Mouse (Mus musculus): ENCODE results near the gene Fam3c.

The Fam3c gene

DNA sequence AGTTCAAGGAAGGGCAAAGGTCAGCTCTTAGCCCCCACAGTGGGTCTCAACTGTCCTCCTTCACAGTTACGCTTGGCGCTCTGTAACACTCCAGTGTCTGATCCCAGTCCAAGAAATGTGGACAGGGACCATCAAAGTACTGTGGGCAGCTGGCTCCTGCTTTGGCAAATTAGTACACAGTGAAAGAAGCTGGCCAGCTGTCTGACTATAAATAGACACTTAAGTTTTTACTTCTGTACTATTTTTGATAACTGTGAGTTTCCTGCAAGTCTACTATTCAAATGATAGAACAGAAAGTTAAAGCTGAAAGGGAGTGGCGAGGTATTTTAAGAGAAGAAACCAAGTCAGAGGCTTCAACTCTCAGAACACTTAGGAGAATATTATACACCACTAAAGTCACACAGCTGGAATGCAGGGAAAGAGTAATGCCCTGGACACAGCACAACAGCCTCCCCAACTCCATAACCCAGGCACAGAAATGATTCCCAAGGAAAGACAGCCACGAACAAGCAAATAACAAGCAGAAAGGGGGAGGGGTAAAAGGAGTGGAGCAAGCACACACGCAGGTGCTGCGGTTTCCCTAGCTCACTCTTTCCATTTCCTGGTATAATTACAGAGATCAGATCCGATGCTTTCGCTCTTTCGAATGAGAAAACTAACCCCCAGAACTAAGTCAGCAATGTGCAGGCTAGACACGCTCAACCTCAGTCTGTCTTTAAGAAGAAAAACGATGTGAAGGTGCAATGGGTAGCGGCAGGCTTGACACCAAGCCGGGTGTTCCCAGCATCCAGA lies 25.7 kb downstream of the Fam3c start:
- CTCF ChIA-PET: interaction anchor here in 1 of 4 experiments (1.6 kb wide), 1 partner anchor 25 kb away, joined by 4 read pairs; the partner anchor contains the start of gene Fam3c
- POLR2A ChIA-PET: interaction anchor here in 2 of 4 experiments (1.0 to 1.9 kb wide), 6 partner anchors 14 to 113 kb away, joined by 3 to 10 read pairs (median 4); no protein-coding TSS in a partner anchor

DNA sequence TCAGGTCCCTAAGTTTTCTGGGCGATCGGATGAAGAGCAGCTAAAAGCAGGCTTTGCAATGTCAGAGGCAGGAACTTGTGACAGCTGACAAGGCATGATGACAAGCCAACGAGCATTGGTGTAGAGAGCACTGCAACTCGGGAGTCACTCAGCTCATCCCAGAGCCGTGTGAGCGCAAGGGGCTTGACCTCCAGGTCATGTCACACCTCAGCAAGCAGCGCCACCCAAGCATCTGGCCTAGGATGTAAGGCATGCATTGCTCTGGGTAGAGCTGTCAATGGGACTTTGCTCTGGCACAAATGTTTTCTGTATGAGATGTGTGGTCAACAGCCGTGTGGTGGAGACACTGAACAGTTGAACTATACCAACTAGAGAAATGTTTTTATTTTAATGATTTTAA lies 28.1 kb downstream of the Fam3c start:
- POLR2A ChIA-PET: interaction anchor here in 1 of 4 experiments (0.8 to 1.3 kb wide), 3 partner anchors 19 to 116 kb away, joined by 3 to 4 read pairs (median 4); no protein-coding TSS in a partner anchor

DNA sequence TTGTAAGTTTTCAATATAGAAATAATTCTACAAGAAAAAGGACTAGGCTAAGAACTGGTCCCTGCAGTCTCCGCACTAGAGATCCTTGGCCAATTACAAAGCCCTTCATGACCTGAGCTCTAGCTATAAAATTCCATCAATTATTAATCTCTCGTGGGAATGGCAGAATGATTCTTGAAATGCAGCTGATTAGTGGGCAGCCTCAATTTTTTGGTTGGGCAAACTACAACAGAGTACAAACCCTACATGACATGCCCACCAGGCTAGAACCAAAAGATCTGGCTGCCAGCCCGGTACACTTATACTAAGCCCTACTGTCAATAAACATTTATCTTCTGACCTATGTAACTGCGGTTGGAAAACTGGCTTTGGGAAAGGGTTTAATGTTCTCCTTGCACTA lies 29.0 kb downstream of the Fam3c start:
- ChIA-PET POLR2A (no interaction called here), CTCF (interaction anchor here in 3 of 4 experiments (0.5 to 2.4 kb wide), 3 partner anchors 118 to 206 kb away, joined by 4 to 7 read pairs (median 5); no protein-coding TSS in a partner anchor)

More for the DNA sequence above, 28.1 kb downstream of the Fam3c start:
- CTCF ChIA-PET: interaction anchor here in 1 of 4 experiments (1.4 kb wide), 1 partner anchor 206 kb away, joined by 5 read pairs; no protein-coding TSS in a partner anchor

DNA sequence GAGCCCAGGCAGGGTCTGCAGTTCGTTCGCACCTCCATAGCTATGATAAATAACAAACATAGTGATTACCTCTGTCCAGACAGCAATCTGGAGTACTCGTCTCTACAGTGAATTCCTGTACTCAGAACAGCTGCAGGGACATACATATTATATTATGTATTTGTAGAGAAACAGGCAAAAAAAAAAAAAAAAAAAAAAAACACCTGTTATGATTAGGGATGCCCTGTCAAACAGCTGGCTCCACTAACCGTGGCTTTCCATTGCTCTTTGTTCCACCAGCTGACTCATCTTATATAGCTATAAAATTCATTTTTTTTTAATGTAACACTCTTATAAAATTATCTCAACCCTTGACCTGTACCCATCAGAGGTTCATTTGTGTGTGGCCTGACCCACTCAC lies 29.8 kb downstream of the Fam3c start:
- ChIA-PET POLR2A (interaction anchor here in 3 of 4 experiments (0.7 to 2.1 kb wide), 6 partner anchors 19 to 238 kb away, joined by 3 to 6 read pairs (median 4); partner anchors contain the start of gene Fam3c (in 1 of the 3)), CTCF (interaction anchor here (0.5 to 2.4 kb wide), 12 partner anchors 10 to 863 kb away, joined by 3 to 12 read pairs (median 5); partner anchors contain the start of gene Fam3c (in 1 of the 4))

DNA sequence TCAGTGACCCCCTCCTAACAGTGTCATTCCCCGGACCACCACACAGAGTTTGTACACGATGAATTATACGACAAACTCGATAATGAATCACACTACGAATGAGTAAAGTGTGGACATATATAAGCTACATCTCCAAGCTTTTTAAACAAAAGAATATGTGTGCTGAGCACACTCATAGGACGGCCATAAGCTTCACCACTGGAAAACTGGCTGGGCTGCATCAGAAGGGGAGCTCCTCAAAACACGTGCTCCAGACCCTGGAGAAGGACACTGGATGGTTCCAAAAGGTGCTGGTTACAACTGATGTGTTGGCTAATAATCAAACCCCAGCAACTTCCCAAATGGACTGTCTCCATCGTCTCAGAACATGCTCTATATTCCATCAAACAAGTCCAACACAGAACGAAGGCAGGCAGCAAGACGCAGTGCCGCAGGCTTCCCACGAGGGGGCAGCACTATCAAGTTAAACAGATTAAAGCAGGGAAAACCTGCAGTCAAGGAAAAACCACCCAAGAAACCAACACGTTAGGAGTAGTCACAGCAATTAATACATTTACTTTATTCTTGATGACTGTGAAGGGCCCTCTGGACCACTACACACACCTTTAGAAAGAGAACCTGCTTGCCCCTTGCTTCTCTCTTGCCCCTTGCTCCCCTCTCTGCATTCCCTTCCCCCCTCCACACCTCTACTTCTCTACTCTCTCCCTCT lies 30.5 kb downstream of the Fam3c start:
- POLR2A ChIA-PET: interaction anchor here in 3 of 4 experiments (0.6 to 2.1 kb wide), 9 partner anchors 16 to 117 kb away, joined by 3 to 6 read pairs (median 3); partner anchors contain the start of gene Fam3c (in 2 of the 3)
- CTCF ChIA-PET: interaction anchor here (0.5 to 2.4 kb wide), 17 partner anchors 30 to 1821 kb away, joined by 3 to 11 read pairs (median 3); partner anchors contain the start of genes Fam3c (in 1 of the 4) and Wnt16 (in 1 of the 4)

DNA sequence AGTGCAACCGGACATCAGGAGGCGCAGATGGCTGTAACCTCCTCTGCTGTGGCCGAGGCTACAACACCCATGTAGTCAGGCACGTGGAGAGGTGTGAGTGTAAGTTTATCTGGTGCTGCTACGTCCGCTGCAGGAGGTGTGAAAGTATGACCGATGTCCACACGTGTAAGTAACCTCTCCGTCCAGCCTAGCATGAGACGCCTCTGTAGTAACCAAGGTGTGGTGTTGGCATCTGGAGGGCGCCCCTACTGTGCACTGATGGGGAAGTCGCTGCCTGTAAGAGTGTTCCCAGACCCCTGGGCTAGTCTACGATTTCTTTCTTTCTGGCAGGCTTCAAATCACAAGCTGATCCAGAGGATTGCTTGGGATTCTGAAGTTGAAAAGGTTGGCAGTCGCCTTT lies 58.0 kb downstream of the Fam3c start:
- POLR2A ChIA-PET: no interaction called here
- CTCF ChIA-PET: no interaction called here

DNA sequence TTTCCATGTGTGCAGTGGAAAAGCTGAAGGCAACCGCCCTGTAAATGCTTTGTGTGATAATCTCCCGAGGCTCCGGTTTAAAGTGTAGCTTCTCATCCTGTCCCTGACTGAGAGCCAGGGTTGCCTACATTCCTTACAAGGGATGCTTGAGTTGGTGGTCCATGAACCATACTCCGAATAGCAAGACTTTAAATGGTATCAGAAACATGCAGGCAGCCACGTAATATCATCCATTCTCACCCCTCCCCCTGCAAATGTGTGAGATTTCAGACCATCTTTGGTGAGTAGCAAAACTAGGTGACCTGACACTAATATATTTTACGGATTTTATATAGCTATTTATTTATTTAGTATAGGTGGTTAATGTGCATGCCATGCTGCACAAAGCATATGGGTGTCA lies 59.0 kb downstream of the Fam3c start:
- ChIA-PET POLR2A (interaction anchor here in 1 of 4 experiments (0.6 to 1.3 kb wide), 4 partner anchors 13 to 142 kb away, joined by 3 read pairs; no protein-coding TSS in a partner anchor), CTCF (no interaction called here)

DNA sequence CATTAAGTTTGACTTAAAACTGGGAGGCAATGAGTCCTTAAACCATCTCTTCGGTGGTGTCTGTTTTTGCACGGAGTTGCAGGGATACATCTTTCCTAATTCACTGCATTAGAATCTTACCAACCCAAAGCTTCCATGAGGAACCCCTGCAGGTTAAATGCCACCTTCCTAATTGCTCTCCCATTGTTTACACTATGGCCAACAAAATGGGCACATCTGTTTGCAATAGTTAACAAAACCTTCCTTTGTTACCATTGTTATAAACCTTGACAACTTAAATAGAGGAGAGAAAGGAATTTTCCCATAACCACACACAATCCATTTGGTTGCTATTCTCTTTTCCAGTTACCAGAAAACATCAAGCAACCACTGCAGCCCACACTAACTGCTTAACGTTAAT lies 62.1 kb downstream of the Fam3c start:
- CTCF ChIA-PET: no interaction called here
- POLR2A ChIA-PET: interaction anchor here in 1 of 4 experiments (0.7 kb wide), 1 partner anchor 63 kb away, joined by 3 read pairs; no protein-coding TSS in a partner anchor

DNA sequence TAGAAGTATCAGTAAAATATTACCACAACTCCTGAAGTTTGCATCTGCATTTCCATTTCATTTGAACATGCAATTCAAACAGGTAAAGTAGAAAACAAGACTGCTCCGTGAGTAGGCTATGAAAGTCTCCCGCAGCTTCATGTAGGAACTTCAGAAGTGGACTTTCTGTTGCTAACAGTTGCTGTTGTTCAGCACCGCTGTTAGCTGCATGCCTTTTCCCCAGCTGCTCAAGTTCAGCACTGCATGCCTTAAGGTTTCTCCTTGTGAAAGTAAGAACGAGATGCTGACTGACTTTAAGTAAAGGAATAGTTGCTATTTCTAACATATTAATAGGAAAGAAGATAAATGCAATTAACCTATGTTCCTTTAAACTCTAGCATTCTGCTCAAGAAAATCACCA lies 64.0 kb downstream of the Fam3c start:
- CTCF ChIA-PET: no interaction called here
- POLR2A ChIA-PET: no interaction called here

DNA sequence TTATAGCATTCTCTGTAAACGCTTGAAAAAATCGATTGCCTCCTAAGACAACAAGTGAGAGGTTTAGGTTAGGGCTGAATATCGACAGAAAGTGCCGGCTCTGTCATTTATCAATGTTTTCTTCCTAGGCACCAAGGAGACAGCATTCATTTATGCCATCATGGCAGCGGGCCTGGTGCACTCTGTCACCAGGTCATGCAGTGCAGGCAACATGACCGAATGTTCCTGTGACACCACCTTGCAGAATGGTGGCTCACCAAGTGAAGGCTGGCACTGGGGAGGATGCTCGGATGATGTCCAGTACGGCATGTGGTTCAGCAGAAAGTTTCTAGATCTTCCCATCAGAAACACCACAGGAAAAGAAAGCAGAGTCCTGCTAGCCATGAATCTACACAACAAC lies 65.3 kb downstream of the Fam3c start:
- CTCF ChIA-PET: no interaction called here
- POLR2A ChIA-PET: no interaction called here

DNA sequence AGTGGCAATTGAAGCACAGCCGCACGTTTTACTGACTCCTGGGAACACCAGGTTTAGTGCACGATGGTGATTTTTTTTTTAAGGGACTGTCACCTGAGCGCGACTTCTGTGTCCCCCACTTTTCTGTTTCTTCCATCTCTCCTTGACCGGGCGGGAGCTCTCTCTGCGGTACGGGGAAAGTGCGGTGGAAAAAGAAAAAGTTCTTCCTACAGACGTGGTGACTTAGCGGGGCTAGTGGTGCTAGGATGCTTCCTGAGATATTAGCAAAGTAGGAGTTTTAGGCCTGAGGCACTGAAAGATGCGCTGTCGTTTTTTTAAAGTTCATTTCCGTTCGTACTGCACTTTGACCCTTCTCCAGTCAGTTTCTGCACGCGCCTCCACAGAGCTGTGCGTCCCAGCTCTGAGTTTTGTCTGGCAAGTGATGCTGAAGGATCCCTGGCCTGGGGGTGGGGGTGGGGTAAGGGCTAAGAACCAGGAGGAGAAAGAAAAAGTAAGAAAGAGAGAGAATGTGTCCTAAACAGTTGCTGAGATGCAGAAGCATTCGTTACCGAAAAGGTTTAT lies 66.5 kb downstream of the Fam3c start:
- ChIA-PET POLR2A (interaction anchor here in 1 of 4 experiments (0.7 to 1.4 kb wide), 3 partner anchors 10 to 467 kb away, joined by 3 to 7 read pairs (median 3); no protein-coding TSS in a partner anchor), CTCF (interaction anchor here in 2 of 4 experiments (0.6 to 1.8 kb wide), 3 partner anchors 67 to 203 kb away, joined by 3 to 5 read pairs (median 3); partner anchors contain the start of gene Fam3c (in 1 of the 2))

DNA sequence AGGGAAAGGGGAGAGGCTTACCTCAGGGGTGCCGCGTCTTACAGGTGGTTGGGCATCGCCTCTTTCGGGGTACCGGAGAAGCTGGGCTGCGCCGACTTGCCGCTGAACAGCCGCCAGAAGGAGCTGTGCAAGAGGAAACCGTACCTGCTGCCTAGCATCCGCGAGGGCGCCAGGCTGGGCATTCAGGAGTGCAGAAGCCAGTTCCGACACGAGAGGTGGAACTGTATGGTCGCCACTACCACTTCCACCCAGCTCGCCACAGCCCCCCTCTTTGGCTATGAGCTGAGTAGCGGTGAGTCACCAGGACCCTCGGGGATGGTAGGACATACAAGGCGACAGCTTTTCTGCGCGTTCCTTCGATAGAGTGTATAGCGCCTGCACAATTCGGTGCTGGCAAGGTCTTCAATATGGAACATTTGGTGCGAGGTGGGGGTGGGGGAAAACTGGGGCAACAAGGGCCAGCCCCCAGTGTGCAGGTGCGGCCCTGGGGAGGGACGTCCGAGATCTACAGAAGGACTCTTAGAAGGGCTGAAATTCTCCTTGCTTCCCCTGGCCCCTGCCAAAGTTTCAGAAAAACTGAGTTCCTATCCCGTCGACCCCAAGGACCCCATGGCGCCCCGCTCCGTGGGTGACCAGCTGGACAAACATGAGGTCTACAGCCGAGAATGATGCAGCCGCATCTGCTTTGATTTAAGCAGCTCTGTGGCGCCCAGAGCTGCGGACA lies 67.1 kb downstream of the Fam3c start:
- ChIA-PET POLR2A (interaction anchor here in 2 of 4 experiments (0.6 to 3.0 kb wide), 10 partner anchors 9 to 1154 kb away, joined by 3 to 12 read pairs (median 3); partner anchors contain the start of gene Fam3c (in 1 of the 2)), CTCF (interaction anchor here (0.6 to 1.8 kb wide), 11 partner anchors 15 to 221 kb away, joined by 3 to 8 read pairs (median 4); partner anchors contain the start of gene Fam3c (in 2 of the 4))

DNA sequence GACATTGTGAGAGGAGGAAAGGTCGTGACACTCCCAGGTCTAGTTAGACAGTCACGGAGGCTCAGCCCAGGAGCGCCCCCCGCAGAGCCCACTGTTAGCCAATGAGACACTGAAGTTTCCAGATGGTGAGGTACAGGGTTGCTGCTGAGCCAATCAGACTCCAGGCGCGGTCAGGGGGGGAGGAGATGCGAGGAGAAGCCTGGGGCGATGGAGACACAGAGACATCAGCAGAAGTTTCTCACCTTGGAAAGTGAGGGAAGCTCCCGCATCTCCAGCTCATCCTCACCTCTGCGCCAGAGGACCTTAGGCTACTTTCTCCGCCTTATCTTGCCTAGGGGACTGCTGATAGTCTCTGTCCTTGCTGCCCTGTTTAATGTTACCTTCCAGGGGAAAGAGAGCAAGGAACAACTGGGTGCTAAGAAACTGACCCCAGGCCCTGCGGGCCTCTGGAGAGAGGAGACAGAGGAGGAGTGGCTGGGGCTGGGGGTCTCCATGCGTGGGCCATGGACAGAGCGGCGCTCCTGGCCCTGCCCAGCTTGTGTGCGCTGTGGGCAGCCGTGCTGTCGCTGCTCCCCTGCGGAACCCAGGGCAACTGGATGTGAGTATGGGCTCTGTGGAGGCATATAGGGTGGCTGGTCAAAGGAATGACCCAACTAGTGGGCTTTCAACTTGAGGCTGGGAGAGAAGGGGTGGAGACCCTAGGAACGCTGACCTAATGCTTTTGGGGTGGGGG lies 67.9 kb downstream of the Fam3c start, which contains the start of gene Wnt16:
TSS of gene Wnt16 (plus strand) at position 224 of the 733 bp plus-strand sequence.
- ChIA-PET CTCF (interaction anchor here in 3 of 4 experiments (0.6 to 1.8 kb wide), 8 partner anchors 15 to 221 kb away, joined by 3 to 8 read pairs (median 4); partner anchors contain the start of gene Fam3c (in 1 of the 3)), POLR2A (interaction anchor here in 2 of 4 experiments (0.6 to 3.0 kb wide), 8 partner anchors 15 to 1155 kb away, joined by 3 to 12 read pairs (median 3); partner anchors contain the start of gene Fam3c (in 1 of the 2))

DNA sequence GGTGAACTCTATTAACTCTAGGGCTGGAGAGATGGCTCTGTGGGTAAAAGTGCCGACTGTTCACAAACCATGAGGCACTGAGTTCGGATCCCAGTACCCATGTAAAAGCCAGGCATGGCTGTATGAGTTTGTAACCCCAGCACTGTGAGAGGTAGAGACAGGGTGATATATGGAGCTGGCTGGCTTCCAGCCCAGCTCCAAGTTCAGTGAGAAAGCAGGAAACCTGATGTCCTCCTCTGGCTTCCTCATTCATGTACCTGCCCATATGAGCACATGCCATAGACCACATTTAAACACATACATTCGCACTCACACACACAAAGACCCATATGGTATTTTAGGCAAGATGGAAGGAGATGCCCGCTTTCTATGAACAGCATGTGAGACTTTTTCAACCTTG lies 73.6 kb downstream of the Fam3c start:
- POLR2A ChIA-PET: interaction anchor here in 1 of 4 experiments (0.6 kb wide), 1 partner anchor 163 kb away, joined by 7 read pairs; no protein-coding TSS in a partner anchor
- CTCF ChIA-PET: interaction anchor here in 1 of 4 experiments (0.6 kb wide), 1 partner anchor 157 kb away, joined by 3 read pairs; no protein-coding TSS in a partner anchor

DNA sequence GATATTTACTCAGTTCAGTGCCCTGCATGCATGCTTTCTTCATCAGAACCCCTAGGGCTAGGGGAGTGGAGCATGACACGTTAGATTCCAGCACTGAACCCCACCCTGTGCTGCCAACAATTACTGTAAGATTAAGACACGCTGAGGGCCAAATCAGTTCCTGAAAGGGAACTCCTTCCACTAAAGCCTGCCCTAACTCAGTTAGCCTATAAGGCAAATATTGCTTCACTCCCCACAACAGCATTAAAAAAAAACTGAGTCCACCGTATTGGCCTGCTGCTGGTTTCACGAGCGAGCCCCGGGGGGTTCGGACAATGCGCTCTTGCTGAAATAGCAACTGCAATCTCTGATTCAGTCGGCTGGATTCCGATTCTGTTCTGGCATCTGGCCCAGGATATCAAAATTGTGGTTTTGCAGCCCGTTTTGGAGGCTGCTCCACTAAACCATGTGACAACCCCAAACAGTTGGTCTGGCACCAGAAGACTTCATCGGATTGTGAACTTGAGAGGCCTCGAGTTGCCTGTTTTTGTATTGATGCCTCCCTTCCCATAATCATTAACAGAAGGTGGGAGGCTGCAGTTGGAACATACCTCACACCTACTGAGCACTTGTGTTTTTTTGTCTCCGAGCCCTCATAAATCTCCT lies 75.7 kb downstream of the Fam3c start:
- ChIA-PET CTCF (interaction anchor here in 1 of 4 experiments (0.6 kb wide), 1 partner anchor 32 kb away, joined by 3 read pairs; no protein-coding TSS in a partner anchor), POLR2A (interaction anchor here in 1 of 4 experiments (0.8 kb wide), 1 partner anchor 9 kb away, joined by 3 read pairs; no protein-coding TSS in a partner anchor)

DNA sequence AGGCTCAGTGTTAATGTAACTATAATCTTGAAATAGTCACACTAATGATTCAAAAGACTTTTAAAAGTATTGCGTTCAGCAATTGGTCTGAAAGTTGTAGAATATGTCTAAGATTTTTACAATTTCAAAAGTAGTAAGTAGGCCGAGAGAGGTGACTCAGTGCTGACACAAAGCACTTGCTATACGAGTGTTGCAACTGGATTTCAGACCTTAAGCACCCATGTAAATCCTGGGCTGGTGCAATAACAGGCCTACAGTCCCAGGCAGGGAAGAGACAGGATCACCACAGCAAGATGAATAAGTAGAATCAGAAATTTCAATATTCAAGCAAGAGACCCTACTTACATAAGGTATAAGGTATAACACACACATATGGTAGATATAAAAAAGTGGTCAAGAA lies 78.1 kb downstream of the Fam3c start:
- POLR2A ChIA-PET: no interaction called here
- CTCF ChIA-PET: no interaction called here

All from embryonic stem cell, embryonic (primary cell).